Mouse (Mus musculus): Measurements from ENCODE around the gene Vcp. TPM values are rescaled to one million over a fixed set of nuclear protein-coding genes. Genes with fewer than 3 reads are reported as not detected.

Vcp gene
- total RNA-seq, 1 experiment from 2014 or later: 392 TPM

DNA sequence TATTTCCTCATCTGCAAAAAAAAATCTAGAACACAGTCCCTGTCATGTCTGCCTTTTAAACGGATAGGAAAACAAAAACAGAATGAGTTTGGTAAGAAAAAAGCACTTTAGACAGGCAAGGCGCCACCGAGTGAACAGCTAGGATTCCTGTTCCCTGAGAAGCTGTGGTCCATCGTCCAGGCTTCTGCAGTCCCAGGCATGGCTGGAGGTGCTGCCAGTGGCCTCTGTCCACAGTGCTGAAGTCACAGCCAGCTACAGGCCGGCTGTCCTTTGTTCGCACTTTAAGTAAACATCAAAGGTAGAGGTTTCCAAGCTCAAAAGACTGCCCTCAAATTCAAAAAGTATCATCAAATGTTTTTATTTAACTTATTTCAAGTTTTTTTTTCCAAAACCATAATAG is 55.3 kb downstream of the Vcp start:
- DNase-seq: peak; percentile 41

DNA sequence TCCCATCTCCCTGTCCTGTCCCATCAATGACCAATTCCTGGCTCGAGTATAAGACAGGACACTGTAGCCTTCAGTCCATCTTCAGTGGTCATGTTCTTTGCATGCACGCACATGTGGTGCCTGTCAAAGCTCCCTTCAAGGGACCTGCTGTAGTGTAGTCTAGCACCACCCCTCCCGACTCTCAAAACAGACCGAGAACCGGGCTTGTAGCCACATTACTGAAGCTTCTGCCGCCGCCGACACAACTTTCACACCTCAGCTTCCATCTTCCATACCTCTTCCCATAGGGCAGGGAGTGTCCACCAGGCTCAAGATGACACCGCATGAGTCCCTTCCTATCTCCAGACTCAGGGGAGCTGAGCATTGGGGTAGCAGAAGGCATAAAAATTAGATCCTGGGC is 56.1 kb downstream of the Vcp start:
- DNase-seq: no peak

DNA sequence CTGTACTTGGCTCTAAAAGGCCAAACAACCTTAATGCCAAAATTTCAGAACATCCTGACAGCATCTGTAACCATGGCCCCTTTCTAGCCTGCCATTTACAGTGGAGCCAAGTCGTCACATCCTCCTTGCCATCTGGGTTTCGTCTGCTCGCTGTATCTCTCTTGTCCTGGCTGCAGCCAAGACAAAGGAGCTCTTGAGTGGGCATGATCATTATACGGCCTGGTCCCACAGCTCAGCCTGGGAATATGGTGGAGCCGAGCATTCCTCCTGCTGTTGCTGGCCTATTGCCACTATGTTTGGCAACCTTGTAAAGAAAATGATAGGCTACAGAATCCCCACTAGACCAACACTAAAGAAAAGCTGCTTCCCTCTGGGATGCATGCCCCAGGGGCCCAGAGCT is 57.0 kb downstream of the Vcp start:
- no peak for DNase-seq

DNA sequence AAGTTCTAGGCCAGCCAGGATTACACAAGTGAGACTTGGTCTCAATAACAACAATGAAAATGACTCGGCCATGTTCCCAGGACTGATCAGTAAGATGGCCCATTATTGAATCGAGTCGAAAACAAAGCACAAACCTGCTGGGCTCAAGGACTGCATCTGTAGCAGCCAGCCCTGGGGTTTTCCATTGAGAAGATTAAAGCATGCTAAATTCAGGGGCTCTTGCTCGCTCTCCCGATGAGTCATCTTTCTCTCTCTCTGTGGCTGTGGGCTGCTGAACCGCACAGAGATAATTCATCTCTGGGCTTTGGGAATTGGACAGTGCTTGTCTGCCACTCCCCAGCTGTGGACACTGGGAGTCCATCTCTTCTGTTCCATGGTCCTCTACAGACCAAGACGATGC is 58.9 kb downstream of the Vcp start:
- DNase-seq: no peak

GRCm38 (mm10) chr4:42933630-42934029 is 66.7 kb downstream of the Vcp start:
- peak; percentile 67 for DNase-seq

GRCm38 (mm10) chr4:42932229-42932969 is 67.9 kb downstream of the Vcp start:
- DNase-seq: no peak

Other genes starting within 250 kb of the Vcp start
- 1.1 and 2.3 TPM in 2 replicates for gene Ccl19, start 243.9 kb downstream of the Vcp start, total RNA-seq (2021)
- 0.76 and 3.9 TPM in 2 replicates for gene Ccl21a, start 226.5 kb downstream of the Vcp start, total RNA-seq (2021)
- not detected in 2 replicates for gene Fam205a1, start 146.6 kb downstream of the Vcp start, total RNA-seq (2021)
- gene Gm12394, start 143.7 kb downstream of the Vcp start, total RNA-seq (2021): 0.18 TPM in 1 of 2 replicates, not detected in the other
- gene Fam205c, start 126.3 kb downstream of the Vcp start, total RNA-seq (2021): not detected in 2 replicates
- 0.57 and 0.73 TPM in 2 replicates for gene Phf24, start 83.8 kb downstream of the Vcp start, total RNA-seq (2021)
- 12.5 TPM in 2 replicates for gene Dnajb5, start 50.7 kb downstream of the Vcp start, total RNA-seq (2021)
- not detected in 2 replicates for gene 1700022I11Rik, start 30.9 kb downstream of the Vcp start, total RNA-seq (2021)
- 15.7 and 20.9 TPM in 2 replicates for gene Fancg, start 10.0 kb upstream of the Vcp start, total RNA-seq (2021)
- 26.1 and 27.5 TPM in 2 replicates for gene Pigo, start 25.3 kb upstream of the Vcp start, total RNA-seq (2021)
- gene Stoml2, start 31.2 kb upstream of the Vcp start, total RNA-seq (2021): 227 and 270 TPM in 2 replicates
- 58.7 and 63.6 TPM in 2 replicates for gene Fam214b, start 45.7 kb upstream of the Vcp start, total RNA-seq (2021)
- gene Unc13b, start 58.4 kb upstream of the Vcp start, total RNA-seq (2021): 12.4 and 13.2 TPM in 2 replicates

Data from adrenal gland, postnatal 25 days (tissue).